Mouse (Mus musculus) kidney, embryonic 14.5 days (tissue): ENCODE measurements at regions not wholly inside any gene's neighbourhood (a gene's known extent, or its start where the extent isn't known, plus 50 kb on each side); places are given as distances from the start of the nearest gene placed in this dataset.

ENCODE experiments used
- ATAC-seq: fragments of 200-750 bp; cut with Nextera tagmentation; 2 replicates; pipeline ENCODE4 v1.8.0; 2017; ENCODE audit warnings: moderate number of reproducible peaks, mild to moderate bottlenecking, moderate TSS enrichment, moderate library complexity; ENCODE audit not compliant: low FRiP score, low TSS enrichment
- H3K27ac ChIP-seq: fragments of 300-500 bp; sonication (generic); 2 replicates; pipeline ENCODE4 v1.5.1; 2014; ENCODE audit warnings: low read depth, mild to moderate bottlenecking, low read length, moderate library complexity, mixed read lengths
- H3K27me3 ChIP-seq: fragments of 300-500 bp; sonication (generic); 2 replicates; pipeline ENCODE4 v1.6.1; 2014; ENCODE audit warnings: mild to moderate bottlenecking, low read length; ENCODE audit not compliant: control insufficient read depth, insufficient read depth
- H3K36me3 ChIP-seq: fragments of 300-500 bp; sonication (generic); 2 replicates; pipeline ENCODE4 v1.6.1; 2014; ENCODE audit warnings: low read length, mixed read lengths; ENCODE audit not compliant: control insufficient read depth, insufficient read depth
- H3K4me1 ChIP-seq: fragments of 300-500 bp; sonication (generic); 2 replicates; pipeline ENCODE4 v1.6.1; 2014; ENCODE audit warnings: low read length, mixed read lengths; ENCODE audit not compliant: control insufficient read depth, insufficient read depth
- H3K4me2 ChIP-seq: fragments of 300-500 bp; sonication (generic); replicated peaks from 2 replicates; pipeline ENCODE4 v1.6.1; 2014; ENCODE audit warnings: low read depth, mild to moderate bottlenecking, low read length
- H3K4me3 ChIP-seq: fragments of 300-500 bp; sonication (generic); 2 replicates; pipeline ENCODE4 v1.5.1; 2014; ENCODE audit warnings: mild to moderate bottlenecking, low read length
- H3K9ac ChIP-seq: fragments of 300-500 bp; sonication (generic); 2 replicates; pipeline ENCODE4 v1.6.1; 2014; ENCODE audit warnings: low read depth, mild to moderate bottlenecking, low read length, moderate library complexity
- H3K9me3 ChIP-seq: fragments of 300-500 bp; sonication (generic); 2 replicates; pipeline ENCODE4 v1.6.1; 2016; ENCODE audit warnings: low read length; ENCODE audit not compliant: control insufficient read depth
- WGBS: fragments of 180-500 bp; shearing (Covaris S2); extraction: QIAGEN DNeasy Blood & Tissue Kit; methylation state at CpG from one replicate; pipeline ENCODE4 v1.1.7; 2014; 5-methylcytosine and 5-hydroxymethylcytosine counted together

- H3K36me3 ChIP-seq = no peaks in the 10 kb centered on the region
- H3K4me3 ChIP-seq = no peak overlapping the region
- no peak overlapping the region for H3K9ac ChIP-seq
- no peak for ATAC-seq
- no peaks in the 10 kb centered on the region for H3K27me3 ChIP-seq
- no peak overlapping the region for H3K27ac ChIP-seq
- H3K4me1 ChIP-seq = no peaks in the 10 kb centered on the region
- H3K4me2 ChIP-seq = no peak overlapping the region
- WGBS = 69% methylated on average over 5 of the region's 5 CpGs
- H3K9me3 ChIP-seq = no peaks in the 10 kb centered on the region
Observed at GRCm38 (mm10) chr10:23580230-23580629, 206.8 kb downstream of the Rps12 start.

- no peaks in the 10 kb centered on the region for H3K27me3 ChIP-seq
- ATAC-seq = no peak
- H3K9ac ChIP-seq = no peak overlapping the region
- H3K4me3 ChIP-seq = no peak overlapping the region
- H3K4me2 ChIP-seq = no peak overlapping the region
- no peaks in the 10 kb centered on the region for H3K36me3 ChIP-seq
- no peaks in the 10 kb centered on the region for H3K9me3 ChIP-seq
- no peak overlapping the region for H3K27ac ChIP-seq
- H3K4me1 ChIP-seq = no peaks in the 10 kb centered on the region
- WGBS = 86% methylated on average over 4 of the region's 4 CpGs
Observed at GRCm38 (mm10) chr10:23571013-23571412, 216.1 kb downstream of the Rps12 start.

GRCm38 (mm10) chr10:23569386-23569785 lies 217.7 kb downstream of the Rps12 start:
- Histone ChIP-seq H3K27me3 (no peaks in the 10 kb centered on the region), H3K27ac (no peak overlapping the region), H3K9ac (no peak overlapping the region), H3K4me1 (no peaks in the 10 kb centered on the region), H3K9me3 (no peaks in the 10 kb centered on the region), H3K36me3 (no peaks in the 10 kb centered on the region), H3K4me2 (no peak overlapping the region), H3K4me3 (no peak overlapping the region)
- no peak for ATAC-seq

- Histone ChIP-seq H3K4me3 (no peak overlapping the region), H3K9ac (no peak overlapping the region), H3K27ac (no peak overlapping the region), H3K4me2 (no peak overlapping the region), H3K4me1 (no peaks in the 10 kb centered on the region), H3K36me3 (no peaks in the 10 kb centered on the region), H3K9me3 (no peaks in the 10 kb centered on the region), H3K27me3 (no peaks in the 10 kb centered on the region)
- ATAC-seq = no peak
- WGBS = 88% methylated on average over 5 of the region's 5 CpGs
Observed at GRCm38 (mm10) chr10:23562273-23562885, 211.8 kb upstream of the Eya4 start.

- Histone ChIP-seq H3K4me1 (no peaks in the 10 kb centered on the region), H3K4me2 (no peak overlapping the region), H3K9me3 (no peaks in the 10 kb centered on the region), H3K9ac (no peak overlapping the region), H3K27me3 (no peaks in the 10 kb centered on the region), H3K27ac (no peak overlapping the region), H3K36me3 (no peaks in the 10 kb centered on the region), H3K4me3 (no peak overlapping the region)
- ATAC-seq = no peak
Observed at GRCm38 (mm10) chr10:23559980-23560658, 209.5 kb upstream of the Eya4 start.

- 87% methylated on average over 3 of the region's 3 CpGs for WGBS
- Histone ChIP-seq H3K4me3 (no peak overlapping the region), H3K27me3 (no peaks in the 10 kb centered on the region), H3K9me3 (no peaks in the 10 kb centered on the region), H3K4me1 (no peaks in the 10 kb centered on the region), H3K9ac (no peak overlapping the region), H3K4me2 (no peak overlapping the region), H3K36me3 (no peaks in the 10 kb centered on the region), H3K27ac (no peak overlapping the region)
- no peak for ATAC-seq
Observed at GRCm38 (mm10) chr10:23557828-23558227, 207.2 kb upstream of the Eya4 start.

GRCm38 (mm10) chr10:23549207-23549606 lies 198.6 kb upstream of the Eya4 start:
- no peak overlapping the region for H3K27ac ChIP-seq
- no peaks in the 10 kb centered on the region for H3K27me3 ChIP-seq
- no peak overlapping the region for H3K4me3 ChIP-seq
- peaks cover 6% of the 10 kb centered on the region; the same call in 1 of the 2 replicates for H3K4me1 ChIP-seq
- no peaks in the 10 kb centered on the region for H3K9me3 ChIP-seq
- no peaks in the 10 kb centered on the region for H3K36me3 ChIP-seq
- WGBS = 17% methylated on average over 3 of the region's 3 CpGs
- ATAC-seq = no peak
- H3K4me2 ChIP-seq = no peak overlapping the region
- H3K9ac ChIP-seq = no peak overlapping the region

- Histone ChIP-seq H3K27me3 (no peaks in the 10 kb centered on the region), H3K4me3 (no peak overlapping the region), H3K36me3 (no peaks in the 10 kb centered on the region), H3K4me1 (peaks cover 6% of the 10 kb centered on the region; the same call in 1 of the 2 replicates), H3K9ac (no peak overlapping the region), H3K27ac (no peak overlapping the region), H3K9me3 (no peaks in the 10 kb centered on the region), H3K4me2 (no peak overlapping the region)
- 81% methylated on average over 6 of the region's 6 CpGs for WGBS
- ATAC-seq = no peak
Observed at GRCm38 (mm10) chr10:23548322-23548721, 197.7 kb upstream of the Eya4 start.

- Histone ChIP-seq H3K9ac (no peak overlapping the region), H3K27ac (no peak overlapping the region), H3K9me3 (no peaks in the 10 kb centered on the region), H3K27me3 (no peaks in the 10 kb centered on the region), H3K36me3 (no peaks in the 10 kb centered on the region), H3K4me3 (no peak overlapping the region), H3K4me1 (no peaks in the 10 kb centered on the region), H3K4me2 (no peak overlapping the region)
- WGBS = 67% methylated on average over 11 of the region's 11 CpGs
- ATAC-seq = no peak
Observed at GRCm38 (mm10) chr10:23542712-23543111, 192.1 kb upstream of the Eya4 start.
